ENCODE assay signal across 27 mouse cellular contexts in genomic region chr5:38258034-38258772, GRCm38 (mm10). TPM values are rescaled to one million over a fixed set of nuclear protein-coding genes. Genes with fewer than 3 reads are reported as not detected.
DNase-seq lines count a peak whose midpoint lies in the region; ATAC-seq lines count a peak whose summit lies in the region.
"Had no signal": no experiment of that assay in that cellular context is flagged by ENCODE, and none has a peak within 500 bp of the region (broad histone marks: within the 10 kb centered on the region; RNA-seq: fewer than 3 reads in every experiment).

No protein-coding gene starts in this region.

- no peak overlapping the region for H3K9ac ChIP-seq in kidney, embryonic 15.5 days
- H3K9ac ChIP-seq: embryonic facial prominence, embryonic 15.5 days; hindbrain, embryonic 14.5 days; limb, embryonic 13.5 days; liver, embryonic 13.5 days; lung, embryonic 14.5 days; midbrain, embryonic 13.5 days had no signal

- H3K27ac ChIP-seq in kidney, embryonic 15.5 days: peak overlapping the region; percentile 52; the same call in 1 of the 2 replicates
- H3K27ac ChIP-seq: embryonic facial prominence, embryonic 15.5 days; gastrocnemius, adult 2 months; heart, embryonic 10.5 days; hindbrain, embryonic 14.5 days; limb, embryonic 13.5 days; liver, embryonic 13.5 days; midbrain, embryonic 13.5 days had no signal

- H3K9me3 ChIP-seq in kidney, embryonic 15.5 days (replicated peaks): no peaks in the 10 kb centered on the region
- H3K9me3 ChIP-seq: embryonic facial prominence, embryonic 15.5 days; heart, embryonic 10.5 days; limb, embryonic 13.5 days; liver, embryonic 13.5 days; midbrain, embryonic 13.5 days had no signal

- H3K36me3 ChIP-seq in kidney, embryonic 15.5 days: peaks cover 16% of the 10 kb centered on the region

- H3K4me2 ChIP-seq in kidney, embryonic 15.5 days: no peak overlapping the region
- H3K4me2 ChIP-seq: embryonic facial prominence, embryonic 15.5 days; hindbrain, embryonic 14.5 days; limb, embryonic 13.5 days; liver, embryonic 13.5 days; lung, embryonic 14.5 days; midbrain, embryonic 13.5 days had no signal

- no peak overlapping the region for H3K4me3 ChIP-seq in kidney, embryonic 15.5 days (replicated peaks)
- H3K4me3 ChIP-seq: embryonic facial prominence, embryonic 15.5 days; gastrocnemius, adult 2 months; heart, embryonic 10.5 days; limb, embryonic 13.5 days; liver, embryonic 13.5 days; midbrain, embryonic 13.5 days had no signal

- H3K4me1 ChIP-seq in kidney, embryonic 15.5 days: peaks cover 14% of the 10 kb centered on the region; the same call in 1 of the 2 replicates
- H3K4me1 ChIP-seq: heart, embryonic 10.5 days had no signal

- 34% methylated on average over 8 of the region's 8 CpGs for WGBS in kidney, embryonic 15.5 days

- H3K27me3 ChIP-seq in kidney, embryonic 15.5 days: no peaks in the 10 kb centered on the region
- H3K27me3 ChIP-seq: embryonic facial prominence, embryonic 15.5 days; limb, embryonic 13.5 days; liver, embryonic 13.5 days had no signal

- peak; percentile 50 for DNase-seq in embryo, embryonic 10.5 days (ENCODE audit: low spot score)
- DNase-seq in embryo, embryonic 10 days (ENCODE audit: low spot score): no peak
- DNase-seq in kidney, adult 8-10 months: no peak
- DNase-seq in right cerebral cortex, adult 18-20 months: peak; percentile 39
- no peak for DNase-seq in right cerebral cortex, postnatal 10 days (ENCODE audit: low spot score in 2 of 2)
- no peak for DNase-seq in layer of hippocampus, adult 9-11 months
- DNase-seq: adrenal gland, postnatal 14 days; cerebellum, adult 8-10 months; cerebellum, postnatal 36 days; gastrocnemius, adult 2 months; heart, postnatal 4 days; kidney, adult 18-20 months; liver, embryonic 13.5 days; lung, embryonic 14.5 days; right cerebral cortex, postnatal 25 days; spleen, adult 18-20 months; thymus, postnatal 25 days had no signal

- peak; percentile 50; the same call in 1 of the 2 replicates for ATAC-seq in kidney, embryonic 15.5 days (replicated peaks; ENCODE audit: low FRiP score)
- ATAC-seq: forebrain, embryonic 16.5 days; inflammation-experienced regulatory T-cells, adult 6 months; midbrain, embryonic 13.5 days had no signal

RNA-seq across cellular contexts. Expression of gene Tmem128, which starts 1.8 kb away (rescaled TPM):
- polyA plus RNA-seq in kidney, embryonic 15.5 days (2015; fragmentation: Nextera tagmentation; extraction: Ambion mirVana): 84.4 and 94.9 TPM in 2 replicates

RNA-seq across cellular contexts. Expression of gene Otop1, which starts 17.6 kb away (rescaled TPM):
- not detected in 2 replicates for polyA plus RNA-seq in kidney, embryonic 15.5 days (2015; fragmentation: Nextera tagmentation; extraction: Ambion mirVana)
- polyA plus RNA-seq: embryonic facial prominence, embryonic 15.5 days; forebrain, embryonic 16.5 days; heart, embryonic 16.5 days; hindbrain, embryonic 14.5 days; inflammation-experienced regulatory T-cells, adult 6 months; lung, embryonic 14.5 days; midbrain, embryonic 13.5 days; neural tube, embryonic 11.5 days had no signal

RNA-seq across cellular contexts. Expression of gene Lyar, which starts 37.9 kb away (rescaled TPM):
- polyA plus RNA-seq in kidney, embryonic 15.5 days (2015; fragmentation: Nextera tagmentation; extraction: Ambion mirVana): 123 and 126 TPM in 2 replicates

RNA-seq across cellular contexts. Expression of gene Zbtb49, which starts 37.9 kb away (rescaled TPM):
- 14.9 and 15.3 TPM in 2 replicates for polyA plus RNA-seq in kidney, embryonic 15.5 days (2015; fragmentation: Nextera tagmentation; extraction: Ambion mirVana)

Comparison
In these comparisons a context has a peak if more than half of its experiments do, and no peak if none do; other contexts are left out.
1. DNase-seq: peak in embryo, embryonic 10.5 days (single experiment) and right cerebral cortex, adult 18-20 months (single experiment); none in embryo, embryonic 10 days (single experiment), kidney, adult 8-10 months (0 of 2), right cerebral cortex, postnatal 10 days (0 of 2) and layer of hippocampus, adult 9-11 months (single experiment).